Mouse (Mus musculus) layer of hippocampus, adult 11-12 months (tissue): ENCODE results near the gene Susd6.
"Not testable (repeated sequence)": the region's sequence is repeated elsewhere in the genome, so short reads cannot be mapped to it uniquely, and the experiment has no call there.

Experiments used
- DNase-seq: peaks from one replicate; pipeline ENCODE4 v3.0.0; 2022; ENCODE audit warnings: low spot score

Susd6 gene

GRCm38 (mm10) chr12:80785597-80785996 is 4.7 kb upstream of the Susd6 start:
- DNase-seq = no peak

- no peak for DNase-seq
These were observed 3.7 kb upstream of the Susd6 start for GRCm38 (mm10) chr12:80786591-80786990.

GRCm38 (mm10) chr12:80787604-80788003 is 2.7 kb upstream of the Susd6 start:
- no peak for DNase-seq

GRCm38 (mm10) chr12:80788188-80788587 is 2.1 kb upstream of the Susd6 start:
- DNase-seq = no peak

GRCm38 (mm10) chr12:80789276-80789675 is 1.0 kb upstream of the Susd6 start:
- not testable (repeated sequence) for DNase-seq

- no peak for DNase-seq
These were observed 625 bp downstream of the Susd6 start for GRCm38 (mm10) chr12:80790700-80791570.

- DNase-seq = no peak
These were observed 1.5 kb downstream of the Susd6 start for GRCm38 (mm10) chr12:80791571-80792444.

- no peak for DNase-seq
These were observed 2.6 kb downstream of the Susd6 start for GRCm38 (mm10) chr12:80792867-80793266.

- DNase-seq = no peak
These were observed 3.2 kb downstream of the Susd6 start for GRCm38 (mm10) chr12:80793535-80793934.

GRCm38 (mm10) chr12:80794522-80794921 is 4.2 kb downstream of the Susd6 start:
- no peak for DNase-seq

- no peak for DNase-seq
These were observed 4.8 kb downstream of the Susd6 start for GRCm38 (mm10) chr12:80794935-80795785.

- DNase-seq = no peak
These were observed 8.0 kb downstream of the Susd6 start for GRCm38 (mm10) chr12:80798271-80798670.

- no peak for DNase-seq
These were observed 9.8 kb downstream of the Susd6 start for GRCm38 (mm10) chr12:80800156-80800555.

- DNase-seq = no peak
These were observed 11.1 kb downstream of the Susd6 start for GRCm38 (mm10) chr12:80801443-80801842.

GRCm38 (mm10) chr12:80803924-80804323 is 13.6 kb downstream of the Susd6 start:
- peak; percentile 78 for DNase-seq

- no peak for DNase-seq
These were observed 14.6 kb downstream of the Susd6 start for GRCm38 (mm10) chr12:80804861-80805428.

- DNase-seq = no peak
These were observed 17.3 kb downstream of the Susd6 start for GRCm38 (mm10) chr12:80807451-80808085.

GRCm38 (mm10) chr12:80810005-80810404 is 19.7 kb downstream of the Susd6 start:
- DNase-seq = no peak

- no peak for DNase-seq
These were observed 21.6 kb downstream of the Susd6 start for GRCm38 (mm10) chr12:80811646-80812509.

GRCm38 (mm10) chr12:80812510-80812820 is 22.2 kb downstream of the Susd6 start:
- DNase-seq = no peak
